In genomic region chr5:147429535-147430305, GRCm38 (mm10) we compare ENCODE assay signal across 8 mouse cellular contexts. TPM values are rescaled to one million over a fixed set of nuclear protein-coding genes. Genes with fewer than 3 reads are reported as not detected.
DNase-seq lines count a peak whose midpoint lies in the region; ATAC-seq and TF ChIP-seq lines count a peak whose summit lies in the region.

Gene Pan3 (plus strand): TSS chr5:147430161.

- TF ChIP-seq POLR2A in lung, adult 2 months (IDR thresholded peaks at IDR 0.05; ENCODE audit: borderline replicate concordance, extremely low read depth, low read depth, low read length) = peak; percentile 93; the same call in 1 of the 2 replicates

- peak within 1 kb of the TSS; percentile 97 for H3K27ac ChIP-seq in forebrain, embryonic 15.5 days (replicated peaks)

- H3K36me3 ChIP-seq in forebrain, embryonic 15.5 days = no peaks in the 10 kb centered on the region

- peak within 1 kb of the TSS; percentile 91 for H3K4me3 ChIP-seq in forebrain, embryonic 15.5 days
- H3K4me3 ChIP-seq in lung, adult 2 months (replicated peaks; ENCODE audit: extremely low read depth, low read depth, low read length) = peak within 1 kb of the TSS; percentile 89

- peak; percentile 89 for ATAC-seq in forebrain, embryonic 15.5 days (replicated peaks)
- peak; percentile 62 for ATAC-seq in neutrophil, adult 5-6 weeks (ENCODE audit: extremely low read depth, insufficient number of reproducible peaks, low FRiP score, poor library complexity, severe bottlenecking)

- no peak for TF ChIP-seq CTCF in lung, adult 2 months (IDR thresholded peaks at IDR 0.05; ENCODE audit: insufficient read depth, low read length)

- peak; percentile 93 for DNase-seq in ES-CJ7 (ENCODE audit: low read depth, low spot score)
- DNase-seq in cerebellum, adult 11 months = peak; percentile 95
- peak; percentile 94 for DNase-seq in heart, postnatal 25 days (ENCODE audit: low spot score)
- peak; percentile 93 to 96 for DNase-seq in layer of hippocampus, adult 18-20 months (ENCODE audit: low spot score in 2 of 2)
- DNase-seq in lung, adult 2 months = peak; percentile 96
- DNase-seq in thymus, adult 18-20 months = peak; percentile 91 to 93

- under 1% methylated on average over 51 of the region's 51 CpGs for WGBS in forebrain, embryonic 15.5 days
- under 1% methylated on average over 51 of the region's 51 CpGs for WGBS in lung, adult 2 months

- H3K9me3 ChIP-seq in forebrain, embryonic 15.5 days = no peaks in the 10 kb centered on the region

- no peaks in the 10 kb centered on the region for H3K27me3 ChIP-seq in forebrain, embryonic 15.5 days

- H3K4me1 ChIP-seq in forebrain, embryonic 15.5 days = peaks cover 34% of the 10 kb centered on the region
- peaks cover 18% of the 10 kb centered on the region for H3K4me1 ChIP-seq in lung, adult 2 months (ENCODE audit: control insufficient read depth, insufficient read depth, low read length)

- peak within 1 kb of the TSS; percentile 97 for H3K9ac ChIP-seq in forebrain, embryonic 15.5 days (replicated peaks)

- intact Hi-C loops in heart, postnatal 25 days (cut with DNase I) = loop anchor here (5.0 kb wide), 3 partner anchors 38 to 428 kb away; no protein-coding TSS in a partner anchor

- H3K4me2 ChIP-seq in forebrain, embryonic 15.5 days (replicated peaks) = peak within 1 kb of the TSS; percentile 82

RNA-seq across cellular contexts. Expression of gene Pan3, which starts in this region (rescaled TPM):
- 67.7 and 71.9 TPM in 2 replicates for polyA plus RNA-seq in forebrain, embryonic 15.5 days (2015; fragmentation: Nextera tagmentation; extraction: Ambion mirVana)
- total RNA-seq in heart, postnatal 25 days (2021) = 10 to 100 TPM; 29.5 to 34.1 TPM
- total RNA-seq in layer of hippocampus, adult 18-20 months (2021) = 10 to 100 TPM; 84.8 to 88.2 TPM
- polyA plus RNA-seq in lung, adult 2 months (2012; rRNA removed) = 23.7 and 38.0 TPM in 2 replicates
- total RNA-seq in neutrophil, adult 5-6 weeks (2017) = 313 and 342 TPM in 2 replicates

Comparison
In these comparisons a context has a peak if more than half of its experiments do, and no peak if none do; other contexts are left out.
1. Peak in every context shown above with its lines: DNase-seq, ATAC-seq, H3K4me3 ChIP-seq and H3K27ac ChIP-seq.